Mouse (Mus musculus): ENCODE data around the gene Taf1a.

Taf1a gene

GRCm38 (mm10) chr1:183414081-183414727 is 25.4 kb downstream of the Taf1a start:
- no peak for DNase-seq (ENCODE audit: low spot score in 2 of 2)

- no peak for DNase-seq (ENCODE audit: low spot score in 2 of 2)
These were observed 29.1 kb downstream of the Taf1a start, which contains the start of gene Hhipl2 for GRCm38 (mm10) chr1:183417873-183418272. Gene Hhipl2 (plus strand): TSS chr1:183418215.

- no peak for DNase-seq (ENCODE audit: low spot score in 2 of 2)
These were observed 31.0 kb downstream of the Taf1a start for GRCm38 (mm10) chr1:183419741-183420140.

- DNase-seq (ENCODE audit: low spot score in 2 of 2), result no peak
These were observed 31.5 kb downstream of the Taf1a start for GRCm38 (mm10) chr1:183420296-183420695.

- DNase-seq (ENCODE audit: low spot score in 2 of 2), result no peak
These were observed 35.3 kb downstream of the Taf1a start for GRCm38 (mm10) chr1:183424100-183424499.

- no peak for DNase-seq (ENCODE audit: low spot score in 2 of 2)
These were observed 46.1 kb downstream of the Taf1a start for GRCm38 (mm10) chr1:183434918-183435317.

GRCm38 (mm10) chr1:183439036-183439435 is 50.3 kb downstream of the Taf1a start:
- DNase-seq (ENCODE audit: low spot score in 2 of 2), result peak; percentile 26 to 53

- DNase-seq (ENCODE audit: low spot score in 2 of 2), result peak; percentile 56 to 85
These were observed 53.4 kb downstream of the Taf1a start for GRCm38 (mm10) chr1:183442015-183442774.

GRCm38 (mm10) chr1:183453066-183453465 is 64.3 kb downstream of the Taf1a start:
- no peak for DNase-seq (ENCODE audit: low spot score in 2 of 2)

Measured in frontal cortex, postnatal 14 days (tissue).